Mouse (Mus musculus) thymus, postnatal 36 days (tissue): ENCODE results near the gene Lax1.

Experiments
- DNase-seq, 2 experiments: peaks; one replicate each; pipeline ENCODE4 v3.0.0; 2022; ENCODE audit warnings: mixed read lengths in 2 of 2

Lax1 gene

GRCm38 (mm10) chr1:133689897-133690296 is at the start of gene Lax1:
TSS of gene Lax1 (minus strand) at chr1:133690108.
- DNase-seq = peak; percentile 71 to 82

GRCm38 (mm10) chr1:133736664-133737063 is 46.8 kb upstream of the Lax1 start:
- DNase-seq = no peak

DNA sequence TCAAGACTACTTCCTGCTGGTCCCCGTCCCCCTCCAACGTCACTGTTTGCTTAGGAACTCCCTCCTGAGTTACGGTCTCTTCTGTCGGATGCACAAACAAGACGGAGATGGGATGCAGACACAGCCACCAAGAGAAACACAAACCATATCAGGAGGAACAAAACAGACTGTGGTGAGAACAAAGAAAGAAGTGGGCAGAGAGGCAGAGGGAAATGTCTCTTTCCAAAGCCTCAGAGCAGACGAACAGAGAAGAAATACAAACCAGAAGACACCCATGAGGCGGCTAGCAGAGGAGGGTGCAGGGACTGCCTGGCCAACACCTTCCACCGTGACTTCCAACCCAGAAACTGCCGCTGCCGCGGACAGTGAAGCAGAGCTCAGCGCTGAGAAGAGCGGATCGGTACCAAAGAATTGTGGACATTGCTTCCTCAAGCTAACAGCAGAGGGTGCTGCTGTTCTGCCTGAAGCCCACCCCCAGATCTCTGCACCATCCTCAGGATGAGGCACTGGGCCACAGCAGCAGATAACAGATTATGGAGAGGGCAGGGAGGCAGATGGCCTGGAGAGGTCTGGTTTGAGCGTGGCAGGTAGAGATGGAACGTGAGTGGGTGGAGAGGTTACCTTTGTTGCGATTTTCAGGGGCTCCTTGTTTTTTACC is 46.2 kb upstream of the Lax1 start:
- DNase-seq = peak; percentile 22 to 34

DNA sequence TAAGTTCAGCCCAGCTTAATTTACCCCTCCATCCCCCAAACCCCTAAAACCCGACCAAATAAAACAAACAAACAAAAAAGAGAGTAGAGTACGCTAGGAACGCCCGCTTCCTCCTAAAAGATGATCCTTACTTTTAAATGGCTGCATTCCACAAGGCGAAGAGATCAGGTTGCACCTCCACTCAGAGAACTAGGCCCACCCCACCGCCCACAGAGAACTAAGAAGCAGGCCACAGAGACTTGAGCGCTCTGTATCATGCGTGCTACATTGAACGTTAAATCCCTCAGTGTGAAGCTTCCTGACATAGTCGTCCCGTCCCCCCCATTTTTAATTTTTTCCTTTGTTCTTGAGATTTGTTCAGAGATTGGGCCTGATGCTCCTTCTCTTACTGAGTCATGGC is 42.9 kb upstream of the Lax1 start:
- DNase-seq = no peak

- no peak for DNase-seq
Measured at GRCm38 (mm10) chr1:133728339-133728738, 38.4 kb upstream of the Lax1 start.

DNA sequence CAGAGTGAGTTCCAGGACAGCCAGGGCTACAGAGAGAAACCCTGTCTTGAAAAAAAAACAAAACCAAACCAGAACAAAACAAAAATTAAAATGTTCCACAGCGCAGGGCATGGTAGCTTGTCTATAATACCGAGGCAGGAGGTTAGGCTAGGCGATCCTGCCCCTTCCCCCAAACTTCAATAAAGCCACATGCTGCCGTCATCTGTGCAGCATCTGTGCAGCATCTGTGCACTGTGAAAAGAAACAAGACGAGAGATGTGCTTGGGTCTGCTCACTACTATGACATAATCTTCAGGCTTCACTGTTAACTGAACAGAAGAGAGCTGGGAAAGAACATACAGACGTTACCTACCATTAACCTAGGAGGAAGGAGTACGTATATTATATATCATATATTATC is 30.4 kb upstream of the Lax1 start:
- no peak for DNase-seq

DNA sequence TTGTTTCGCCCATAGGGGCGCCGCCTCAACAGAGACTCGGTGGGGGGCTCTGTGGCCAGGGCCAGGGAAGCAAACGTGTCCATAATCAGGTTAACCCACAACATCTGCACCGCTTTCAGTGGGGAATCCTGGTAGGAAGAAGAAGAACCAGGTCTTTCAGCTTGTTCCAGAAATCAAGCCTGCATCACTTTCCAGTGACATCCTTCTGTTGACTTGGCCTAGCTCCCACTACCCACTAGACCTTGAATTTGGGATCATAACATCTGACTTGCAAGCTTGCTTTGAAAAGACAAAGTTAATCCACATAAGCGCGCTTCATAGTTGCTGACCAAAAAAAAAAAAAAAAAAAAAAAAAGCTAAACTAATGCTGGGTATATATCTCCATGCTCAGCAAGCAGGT is 28.9 kb upstream of the Lax1 start:
- DNase-seq = no peak

DNA sequence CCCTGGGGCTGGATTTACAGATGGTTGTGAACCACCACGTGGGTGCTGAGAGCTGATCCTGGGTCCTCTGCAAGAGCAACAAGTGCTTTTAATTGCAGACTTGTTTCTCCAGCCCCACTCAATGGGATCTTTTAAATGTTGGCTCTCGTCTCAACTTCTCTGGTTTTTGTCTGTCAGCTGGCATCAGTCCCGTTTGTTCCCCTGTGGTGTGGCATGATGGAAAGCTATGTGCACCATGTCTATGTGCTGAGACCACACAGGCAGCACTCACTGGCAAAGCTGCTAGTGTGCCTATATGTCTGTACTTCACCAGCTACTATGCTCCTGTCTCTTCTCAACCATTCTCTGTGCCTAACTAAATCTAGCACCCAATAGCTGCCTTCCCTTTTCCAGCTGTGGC is 28.4 kb upstream of the Lax1 start:
- no peak for DNase-seq

DNA sequence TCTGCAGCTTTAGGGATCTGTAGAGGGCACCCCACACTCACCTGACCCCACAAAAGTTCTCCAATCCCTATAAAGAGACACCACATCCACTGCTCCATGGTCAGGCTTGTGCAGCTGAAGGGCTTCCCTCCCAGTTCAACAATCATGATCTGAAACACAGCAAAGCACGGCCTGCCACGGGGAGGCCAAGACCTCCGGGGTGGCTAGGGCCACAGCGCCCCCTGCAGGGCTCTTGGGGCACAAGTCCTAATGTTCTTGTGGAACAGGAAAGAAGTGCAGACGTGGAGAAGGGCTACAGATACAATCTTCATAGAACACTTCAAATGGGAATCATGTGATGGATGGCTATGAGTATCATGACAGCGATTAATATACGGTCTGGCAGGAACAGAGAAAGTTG is 26.6 kb upstream of the Lax1 start:
- DNase-seq = peak; percentile 67 to 69

DNA sequence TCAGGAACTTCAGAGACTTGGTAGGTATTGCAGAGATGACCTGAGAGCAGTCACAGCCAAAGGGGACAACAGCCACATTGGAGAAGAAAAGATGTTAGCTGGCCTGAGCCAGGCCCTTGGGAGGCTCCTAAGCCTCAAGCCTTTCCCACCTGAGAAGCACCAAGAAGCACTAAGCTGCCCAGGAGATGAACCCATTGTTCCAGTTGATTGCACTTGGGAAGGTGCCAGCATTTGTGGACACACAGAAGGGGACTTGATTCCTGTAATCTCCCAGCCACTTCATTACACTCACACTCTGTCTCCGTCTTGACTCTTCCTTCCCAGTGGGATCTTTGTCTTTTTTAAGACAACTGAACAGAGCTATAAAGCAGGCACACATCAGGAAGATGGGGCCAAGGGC is 25.3 kb upstream of the Lax1 start:
- no peak for DNase-seq

GRCm38 (mm10) chr1:133713009-133713370 is 23.1 kb upstream of the Lax1 start:
- DNase-seq = no peak

GRCm38 (mm10) chr1:133712288-133713008 is 22.5 kb upstream of the Lax1 start:
- DNase-seq = no peak

- DNase-seq = peak; percentile 25 to 43
Measured at GRCm38 (mm10) chr1:133711376-133711775, 21.5 kb upstream of the Lax1 start.

DNA sequence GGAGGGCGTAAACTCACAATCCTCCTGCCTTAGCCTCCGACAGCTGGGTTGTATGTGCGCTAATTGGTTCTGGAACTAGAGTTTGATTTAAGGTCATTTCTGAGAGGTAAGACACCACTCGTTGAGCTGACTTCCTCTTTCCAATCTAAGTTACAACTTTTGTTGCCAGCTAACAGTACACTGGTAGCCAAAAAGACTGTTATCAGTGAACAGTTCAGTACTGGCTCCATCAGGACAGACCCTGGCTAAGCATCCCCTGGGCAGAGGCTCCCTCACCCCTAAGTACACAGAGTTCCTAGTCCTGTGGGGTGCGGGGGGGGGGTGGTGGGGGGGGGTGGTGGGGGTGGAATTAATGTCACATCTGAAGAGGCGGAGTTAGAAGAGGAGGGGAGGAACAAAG is 21.0 kb upstream of the Lax1 start:
- no peak for DNase-seq

DNA sequence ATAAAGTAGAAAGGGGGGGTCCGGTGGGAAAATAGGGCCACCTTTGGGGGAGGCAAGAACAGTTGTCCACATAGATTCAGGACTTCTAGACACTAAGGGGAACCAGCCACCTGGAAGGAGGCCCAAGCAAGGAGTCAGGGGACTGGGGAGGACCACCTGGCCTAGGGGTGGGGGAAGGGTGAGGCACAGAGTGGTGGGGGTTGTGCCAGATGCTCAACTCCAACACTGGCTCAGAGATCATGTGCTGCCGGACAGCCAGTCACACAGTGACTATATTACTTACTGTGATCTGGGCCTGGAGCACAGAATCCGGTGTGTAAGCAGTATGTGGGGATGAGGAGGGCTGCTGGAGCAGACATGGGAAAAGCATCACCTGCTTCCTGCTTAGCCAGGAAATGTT is 19.4 kb upstream of the Lax1 start:
- peak in 1 of 2 experiments; percentile 30 for DNase-seq

DNA sequence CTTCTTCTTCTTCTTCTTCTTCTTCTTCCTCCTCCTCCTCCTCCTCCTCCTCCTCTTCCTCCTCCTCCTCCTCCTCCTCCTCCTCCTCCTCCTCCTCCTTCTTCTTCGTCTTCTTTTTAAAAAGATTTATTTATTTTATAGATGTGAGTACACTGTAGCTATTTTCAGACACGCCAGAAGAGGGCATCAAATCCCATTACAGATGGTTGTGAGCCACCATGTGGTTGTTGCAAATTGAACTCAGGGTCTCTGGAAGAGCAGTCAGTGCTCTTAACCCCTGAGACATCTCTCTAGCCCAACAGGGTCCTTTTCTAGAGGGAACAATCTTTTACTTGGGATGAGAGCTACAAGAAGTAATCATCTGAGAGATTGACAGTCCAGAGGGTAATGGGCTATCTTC is 11.9 kb upstream of the Lax1 start:
- DNase-seq = peak in 1 of 2 experiments; percentile 23

- DNase-seq = no peak
Measured at GRCm38 (mm10) chr1:133697935-133698620, 8.2 kb upstream of the Lax1 start.

DNA sequence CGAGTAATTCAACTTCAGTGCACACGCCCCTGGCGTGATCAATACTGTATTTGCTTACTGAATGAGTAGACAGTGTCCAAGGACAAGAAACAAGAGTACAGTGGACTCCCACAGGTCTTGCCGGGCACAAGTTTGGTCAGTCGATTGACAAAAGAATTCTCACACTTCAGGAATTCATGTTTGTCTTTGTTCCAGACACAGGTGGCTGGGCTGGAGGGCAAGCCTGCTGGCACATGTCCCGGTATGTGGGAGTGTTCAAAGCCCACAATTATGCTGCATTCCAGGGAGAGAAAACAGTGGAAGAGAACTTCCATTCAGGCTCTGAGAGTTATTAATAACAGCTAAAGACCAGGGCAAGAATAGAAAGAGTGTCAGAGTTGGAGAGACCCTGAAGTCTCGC is 6.0 kb upstream of the Lax1 start:
- DNase-seq = no peak

DNA sequence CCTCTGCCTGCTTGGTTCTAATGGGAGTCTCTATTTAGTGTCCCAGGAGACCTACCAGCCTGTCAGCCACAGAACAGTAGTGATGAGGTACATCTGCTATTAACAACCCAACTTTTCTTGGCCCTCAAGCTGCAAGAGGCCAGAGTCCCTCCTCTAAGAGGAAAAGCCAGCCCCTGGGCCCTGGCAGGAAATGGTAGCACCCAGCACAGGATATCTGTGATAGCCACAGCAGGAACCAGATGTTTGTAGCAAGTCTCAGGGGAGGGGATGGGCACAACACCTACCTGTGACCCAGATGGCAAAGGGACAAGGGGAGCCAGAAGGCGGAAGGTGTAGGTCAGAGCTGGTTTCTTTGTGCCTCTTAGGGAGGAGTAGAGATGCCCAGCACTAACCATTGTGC is 5.0 kb upstream of the Lax1 start:
- DNase-seq = no peak

GRCm38 (mm10) chr1:133694301-133694700 is 4.4 kb upstream of the Lax1 start:
- DNase-seq = no peak

- no peak for DNase-seq
Measured at GRCm38 (mm10) chr1:133693536-133694114, 3.7 kb upstream of the Lax1 start.

GRCm38 (mm10) chr1:133692195-133692594 is 2.3 kb upstream of the Lax1 start:
- DNase-seq = no peak

DNA sequence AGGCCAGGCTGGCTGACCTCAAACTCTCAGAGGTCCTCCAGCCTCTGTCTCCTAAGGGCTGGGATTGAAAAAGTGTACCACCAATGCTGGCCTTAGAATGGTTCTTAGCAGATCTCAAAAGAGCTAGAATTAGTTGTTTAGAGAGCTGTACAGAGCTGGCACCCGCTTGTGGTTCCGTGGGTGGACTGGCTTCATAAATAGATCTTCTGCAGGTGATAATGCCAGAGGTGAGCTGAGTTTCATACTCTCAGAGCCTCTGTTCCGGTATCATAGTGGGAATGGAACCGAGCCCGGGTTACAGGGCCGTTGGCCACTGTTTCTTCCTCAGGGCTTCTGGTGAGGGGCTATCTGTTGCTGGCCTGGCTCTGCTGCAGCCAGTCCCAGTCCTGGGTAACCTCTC is 1.1 kb upstream of the Lax1 start:
- no peak for DNase-seq

- no peak for DNase-seq
Measured at GRCm38 (mm10) chr1:133688301-133688700, 1.6 kb downstream of the Lax1 start.
